Mouse (Mus musculus) hindbrain, postnatal 0 days (tissue): ENCODE results near the gene Cdkn3. TPM values are rescaled to one million over a fixed set of nuclear protein-coding genes. Genes with fewer than 3 reads are reported as not detected.
"Not testable (repeated sequence)": the region's sequence is repeated elsewhere in the genome, so short reads cannot be mapped to it uniquely, and the experiment has no call there.

Source experiments
- ATAC-seq: fragments of 200-750 bp; cut with Nextera tagmentation; 2 replicates; pipeline ENCODE4 v1.8.0; 2017; ENCODE audit warnings: mild to moderate bottlenecking, moderate TSS enrichment, moderate library complexity
- DNase-seq: peaks from one replicate; pipeline ENCODE4 v3.0.0-alpha.2; 2015; ENCODE audit warnings: low spot score
- H3K27ac ChIP-seq: fragments of 300-500 bp; sonication (generic); 2 replicates; pipeline ENCODE4 v1.5.1; 2014; ENCODE audit warnings: mild to moderate bottlenecking
- H3K27me3 ChIP-seq: fragments of 300-500 bp; sonication (generic); 2 replicates; pipeline ENCODE4 v1.6.1; 2014; ENCODE audit warnings: low read length, mixed read lengths; ENCODE audit not compliant: insufficient read depth
- H3K36me3 ChIP-seq: fragments of 300-500 bp; sonication (generic); 2 replicates; pipeline ENCODE4 v1.6.1; 2014; ENCODE audit warnings: low read length, mixed read lengths; ENCODE audit not compliant: insufficient read depth
- H3K4me1 ChIP-seq: fragments of 300-500 bp; sonication (generic); 2 replicates; pipeline ENCODE4 v1.6.1; 2014; ENCODE audit warnings: antibody characterized with exemption, low read length, mixed read lengths; ENCODE audit not compliant: insufficient read depth
- H3K4me2 ChIP-seq: fragments of 300-500 bp; sonication (generic); 2 replicates; pipeline ENCODE4 v1.6.1; 2014; ENCODE audit warnings: low read depth, mild to moderate bottlenecking, low read length, moderate library complexity, mixed read lengths
- H3K4me3 ChIP-seq: fragments of 300-500 bp; sonication (generic); 2 replicates; pipeline ENCODE4 v1.5.1; 2014; ENCODE audit warnings: low read length
- H3K9ac ChIP-seq: fragments of 300-500 bp; sonication (generic); replicated peaks from 2 replicates; pipeline ENCODE4 v1.6.1; 2014; ENCODE audit warnings: mild to moderate bottlenecking, low read length, moderate library complexity, mixed read lengths
- H3K9me3 ChIP-seq: fragments of 300-500 bp; sonication (generic); 2 replicates; pipeline ENCODE4 v1.6.1; 2016; ENCODE audit warnings: low read length, mixed read lengths
- CTCF ChIP-seq: IDR thresholded peaks from 2 replicates; pipeline ENCODE4 v1.5.1; 2016; ENCODE audit warnings: antibody characterized with exemption, control low read depth, low read depth
- WGBS: fragments of 180-500 bp; shearing (Covaris S2); extraction: QIAGEN DNeasy Blood & Tissue Kit; methylation state at CpG from one replicate; pipeline ENCODE4 v1.1.7; 2014; 5-methylcytosine and 5-hydroxymethylcytosine counted together
- polyA plus RNA-seq: library from polyadenylated mRNA; unstranded; fragments of >200 nt; fragmentation: Nextera tagmentation; extraction: Ambion mirVana; gene quantifications from 2 replicates; pipeline ENCODE4 v1.2.1, GENCODE M21; 2015
- total RNA-seq: library from RNA; depleted of rRNA; stranded (reverse); fragments of >200 nt; gene quantifications from 2 replicates; pipeline ENCODE4 v1.2.3, GENCODE M21; 2014

Cdkn3 gene
- total and polyA plus RNA-seq, 2 experiments from 2014 or later: 1.2 to 10.8 TPM

DNA sequence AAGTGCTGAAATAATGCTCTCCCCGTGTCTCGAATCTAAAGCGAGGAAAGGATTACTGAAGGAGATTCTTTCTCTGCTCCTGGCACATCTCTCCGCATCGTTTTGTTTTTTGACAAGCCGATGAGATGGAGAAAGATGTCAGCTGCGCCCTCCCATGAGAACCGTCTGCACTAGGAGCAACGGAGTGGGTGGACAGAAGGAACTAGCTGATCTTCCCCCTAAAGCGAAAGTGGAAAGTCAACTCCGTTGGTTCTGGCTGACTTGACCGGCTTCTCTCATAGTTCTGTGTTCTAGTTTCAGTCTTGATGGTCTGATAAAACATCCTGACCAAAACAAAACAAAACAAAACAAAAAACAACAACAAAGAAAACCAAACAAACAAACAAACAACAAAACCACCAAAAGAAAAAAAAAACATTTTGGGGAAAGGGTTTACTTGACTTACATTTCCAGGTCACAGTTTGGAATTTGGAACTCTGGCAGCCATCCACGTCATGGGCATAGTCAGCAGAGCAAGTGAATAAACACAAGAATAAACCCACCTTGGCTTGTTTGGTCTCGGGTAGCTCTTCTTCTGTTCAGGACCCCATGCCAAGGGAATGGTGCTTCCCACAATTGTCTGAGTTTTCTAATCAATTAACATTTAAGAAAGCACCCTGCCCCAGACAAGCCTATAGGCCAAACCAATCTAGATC is 25.4 kb upstream of the Cdkn3 start:
- no peak overlapping the region for H3K9ac ChIP-seq
- H3K4me2 ChIP-seq: no peak overlapping the region
- H3K4me3 ChIP-seq: no peak overlapping the region
- no peak overlapping the region for H3K27ac ChIP-seq
- no peaks in the 10 kb centered on the region for H3K4me1 ChIP-seq
- no peak for ATAC-seq
- no peak for DNase-seq
- TF ChIP-seq CTCF: no peak
- H3K9me3 ChIP-seq: no peaks in the 10 kb centered on the region
- no peaks in the 10 kb centered on the region for H3K27me3 ChIP-seq
- 78% methylated on average over 14 of the region's 14 CpGs for WGBS
- no peaks in the 10 kb centered on the region for H3K36me3 ChIP-seq

- H3K4me2 ChIP-seq: no peak overlapping the region
- H3K4me1 ChIP-seq: no peaks in the 10 kb centered on the region
- no peak for TF ChIP-seq CTCF
- no peak for ATAC-seq
- H3K27ac ChIP-seq: no peak overlapping the region
- no peaks in the 10 kb centered on the region for H3K9me3 ChIP-seq
- DNase-seq: no peak
- no peaks in the 10 kb centered on the region for H3K27me3 ChIP-seq
- no peaks in the 10 kb centered on the region for H3K36me3 ChIP-seq
- no peak overlapping the region for H3K4me3 ChIP-seq
- H3K9ac ChIP-seq: no peak overlapping the region
- WGBS: 93% methylated on average over 4 of the region's 4 CpGs
These were observed 24.0 kb upstream of the Cdkn3 start for GRCm38 (mm10) chr14:46736366-46736765.

- H3K4me2 ChIP-seq, H3K9me3 ChIP-seq, DNase-seq, H3K27me3 ChIP-seq, ATAC-seq, H3K4me1 ChIP-seq, H3K9ac ChIP-seq, H3K27ac ChIP-seq, H3K4me3 ChIP-seq, H3K36me3 ChIP-seq: not testable (repeated sequence)
These were observed 23.0 kb upstream of the Cdkn3 start for GRCm38 (mm10) chr14:46737346-46737745.

DNA sequence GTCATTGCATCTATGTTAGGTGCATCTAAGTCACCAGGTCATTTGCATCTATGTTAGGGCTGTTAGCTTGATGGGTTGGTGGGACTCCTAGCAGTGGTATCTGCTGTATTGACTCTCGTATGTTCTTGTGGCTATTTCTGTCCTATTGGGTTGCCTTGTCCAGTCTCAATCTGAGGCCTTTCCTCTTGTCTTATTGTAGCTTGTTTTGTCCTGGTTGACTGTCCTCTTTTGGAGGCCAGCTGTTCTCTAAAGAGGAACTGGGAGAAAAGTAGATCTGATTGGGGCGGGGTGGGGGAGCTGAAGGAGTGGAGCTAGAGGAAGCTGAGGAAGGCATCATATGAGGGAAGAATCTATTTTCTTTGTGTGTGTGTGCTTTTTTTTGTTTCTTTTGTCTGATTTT is 17.7 kb upstream of the Cdkn3 start:
- no peak for TF ChIP-seq CTCF
- ATAC-seq (no peak), DNase-seq (no peak)
- Histone ChIP-seq H3K27ac (no peak overlapping the region), H3K4me2 (no peak overlapping the region), H3K9ac (no peak overlapping the region), H3K4me3 (no peak overlapping the region), H3K27me3 (no peaks in the 10 kb centered on the region), H3K9me3 (no peaks in the 10 kb centered on the region), H3K36me3 (no peaks in the 10 kb centered on the region), H3K4me1 (no peaks in the 10 kb centered on the region)
- WGBS: 92% methylated on average over 2 of the region's 2 CpGs

GRCm38 (mm10) chr14:46745413-46745812 is 14.9 kb upstream of the Cdkn3 start:
- no peak for DNase-seq

DNA sequence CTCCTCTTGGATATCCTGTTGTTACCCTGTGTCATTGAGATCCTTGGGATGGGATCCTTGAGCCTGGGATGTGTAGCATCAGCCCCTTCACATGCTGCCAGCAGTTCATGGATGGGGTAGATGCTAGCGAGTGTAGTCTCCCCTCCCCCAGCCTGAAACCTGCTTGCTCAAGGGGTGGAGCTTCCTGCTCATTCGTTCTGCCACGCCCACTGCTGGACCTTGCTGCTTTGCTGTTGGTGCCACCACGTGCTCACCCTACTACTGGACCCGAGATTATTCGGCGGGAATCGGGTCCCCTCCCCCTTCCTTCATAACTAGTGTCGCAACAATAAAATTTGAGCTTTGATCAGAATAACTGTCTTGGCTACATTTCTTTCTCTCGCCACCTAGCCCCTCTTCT is 6.0 kb upstream of the Cdkn3 start:
- not testable (repeated sequence) for H3K9me3 ChIP-seq, H3K4me3 ChIP-seq, H3K4me2 ChIP-seq, H3K27me3 ChIP-seq, H3K27ac ChIP-seq, ATAC-seq, H3K36me3 ChIP-seq, H3K4me1 ChIP-seq, H3K9ac ChIP-seq, DNase-seq
- WGBS: 66% methylated on average over 8 of the region's 10 CpGs

More at GRCm38 (mm10) chr14:46745413-46745812, 14.9 kb upstream of the Cdkn3 start:
- H3K36me3 ChIP-seq: no peaks in the 10 kb centered on the region
- no peak overlapping the region for H3K4me3 ChIP-seq
- no peaks in the 10 kb centered on the region for H3K4me1 ChIP-seq
- ATAC-seq: no peak
- H3K27ac ChIP-seq: no peak overlapping the region
- H3K9me3 ChIP-seq: no peaks in the 10 kb centered on the region
- no peaks in the 10 kb centered on the region for H3K27me3 ChIP-seq
- no peak overlapping the region for H3K4me2 ChIP-seq
- TF ChIP-seq CTCF: no peak
- 91% methylated on average over 8 of the region's 8 CpGs for WGBS
- no peak overlapping the region for H3K9ac ChIP-seq

- Histone ChIP-seq H3K4me3 (no peak overlapping the region), H3K36me3 (no peaks in the 10 kb centered on the region), H3K4me1 (no peaks in the 10 kb centered on the region), H3K9ac (no peak overlapping the region), H3K4me2 (no peak overlapping the region), H3K27me3 (no peaks in the 10 kb centered on the region), H3K9me3 (no peaks in the 10 kb centered on the region), H3K27ac (no peak overlapping the region)
- ATAC-seq (no peak), DNase-seq (no peak)
- WGBS: 96% methylated on average over 8 of the region's 8 CpGs
- TF ChIP-seq CTCF: no peak
These were observed 4.5 kb upstream of the Cdkn3 start for GRCm38 (mm10) chr14:46755851-46756250.
